Mouse (Mus musculus) spleen, embryonic (tissue): Measurements from ENCODE around the gene Cabs1.

Experiments
- CTCF ChIA-PET: fragments of 350-600 bp; sonication (Branson Sonifier 250); formaldehyde crosslinking; loops from one replicate; lab custom pipeline; 2022; lab: Charles Lee

The Cabs1 gene

DNA sequence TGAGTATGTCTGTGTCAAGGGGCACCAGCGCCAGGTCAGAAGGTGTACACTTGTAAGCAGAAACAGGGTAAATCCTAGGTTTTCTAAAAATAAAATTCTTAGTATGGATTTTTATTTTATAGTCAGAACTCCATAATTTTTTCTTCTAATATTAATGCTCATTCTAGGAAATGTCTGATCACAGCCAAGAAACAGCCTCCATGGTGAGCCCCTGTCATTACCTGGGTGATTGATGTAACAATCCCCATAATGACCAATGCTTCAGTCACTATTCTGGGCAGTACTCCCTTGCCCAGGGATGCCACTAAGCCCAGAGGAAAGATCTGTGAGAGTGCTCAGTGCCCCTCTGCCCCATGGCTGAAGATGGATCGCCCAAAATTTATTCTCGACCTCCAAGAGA, at the start of gene Cabs1:
Gene Cabs1, plus strand, starts transcription at position 301 of the 400 bp plus-strand sequence.
- CTCF ChIA-PET: no interaction called here

DNA sequence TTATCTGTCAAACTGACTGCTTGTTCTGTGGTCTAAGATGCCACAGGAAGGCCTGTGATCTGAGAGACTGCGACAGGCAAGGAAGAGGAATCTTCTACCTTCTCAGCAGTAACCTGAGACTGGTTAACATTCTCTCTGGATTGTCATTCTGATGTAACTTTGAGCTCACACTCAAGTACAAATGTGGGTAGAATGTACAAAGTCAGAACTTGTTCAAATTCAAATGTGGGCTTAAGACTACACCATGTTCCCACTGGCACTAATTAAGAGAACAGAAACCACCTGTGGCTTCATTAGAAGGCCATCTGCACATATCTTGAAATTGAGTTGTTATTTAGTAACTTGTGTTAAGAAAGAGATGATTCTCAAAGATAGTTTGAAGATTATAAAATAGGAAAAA, 47.6 kb upstream of the Cabs1 start:
- CTCF ChIA-PET: no interaction called here

- CTCF ChIA-PET: no interaction called here
Measured at GRCm38 (mm10) chr5:87940752-87941151, 38.5 kb upstream of the Cabs1 start.

- CTCF ChIA-PET: no interaction called here
Measured at GRCm38 (mm10) chr5:87942515-87942914, 36.7 kb upstream of the Cabs1 start.

DNA sequence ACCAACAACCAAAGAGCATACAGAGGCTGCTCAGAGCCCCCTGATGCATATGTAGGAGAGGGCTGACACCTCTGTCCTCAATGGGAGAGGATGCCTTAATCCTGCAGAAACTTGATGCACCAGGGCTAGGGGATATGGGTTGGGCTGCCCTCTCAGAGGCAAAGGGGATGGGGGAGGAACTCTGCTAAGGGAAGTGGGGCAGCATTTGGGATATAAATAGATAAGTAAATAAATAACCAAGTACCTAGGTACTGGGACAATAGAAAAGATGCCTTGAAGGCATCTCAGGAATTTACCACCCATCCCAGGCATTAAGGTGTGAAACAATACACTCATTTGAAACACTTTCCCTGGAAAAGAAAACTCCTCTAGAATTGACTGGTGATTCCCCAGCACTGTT, 27.4 kb upstream of the Cabs1 start:
- CTCF ChIA-PET: no interaction called here

- CTCF ChIA-PET: no interaction called here
Measured at GRCm38 (mm10) chr5:87969201-87969600, 10.0 kb upstream of the Cabs1 start, which contains the start of the genes 2310003L06Rik and Gm28434. Gene 2310003L06Rik, plus strand, starts transcription at chr5:87969459. Gene Gm28434, plus strand, starts transcription at chr5:87969517.

- CTCF ChIA-PET: no interaction called here
Measured at GRCm38 (mm10) chr5:87982468-87983214, 3.4 kb downstream of the Cabs1 start.

DNA sequence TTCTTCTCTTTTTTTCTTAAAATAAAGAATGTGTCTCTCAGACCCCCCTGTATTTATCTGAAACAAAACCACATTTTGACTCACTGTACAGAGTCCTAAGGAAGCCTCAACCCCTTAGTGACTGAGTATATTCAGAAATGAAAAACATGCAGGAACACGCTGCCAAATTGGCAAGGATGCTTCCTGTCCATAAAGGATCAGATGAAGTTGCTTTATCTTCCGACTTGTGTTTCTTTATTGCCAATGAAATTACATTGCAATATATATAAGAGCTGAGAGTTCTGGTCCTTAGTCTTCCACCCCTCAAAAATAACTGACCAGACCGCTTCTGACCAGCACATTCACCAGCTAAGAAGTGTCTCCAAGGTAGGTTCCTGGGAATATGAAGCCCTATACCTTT, 23.0 kb downstream of the Cabs1 start, which contains the start of gene Smr3a:
Gene Smr3a, plus strand, starts transcription at position 301 of the 400 bp plus-strand sequence.
- CTCF ChIA-PET: interaction anchor here (0.7 kb wide), 1 partner anchor 189 kb away, joined by 3 read pairs; no protein-coding TSS in a partner anchor

DNA sequence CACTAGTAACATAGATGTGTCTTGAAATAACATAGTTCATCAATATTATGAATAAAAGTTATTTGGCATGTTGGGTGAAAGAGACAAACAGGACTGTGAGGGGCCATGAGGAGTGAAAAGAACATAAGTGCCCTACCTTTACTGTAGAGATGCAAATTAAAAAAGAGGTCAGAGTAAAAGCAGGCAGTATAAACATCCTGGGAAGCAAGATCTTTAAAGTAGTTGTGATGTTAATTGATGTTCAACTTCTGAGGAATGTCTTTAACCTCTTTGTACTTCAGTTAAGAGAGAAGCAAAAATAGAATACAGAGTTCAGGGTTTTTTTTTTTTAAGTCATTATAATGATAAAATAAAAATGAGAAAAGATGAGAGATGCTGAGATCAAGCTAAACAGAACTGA, 26.0 kb downstream of the Cabs1 start:
- CTCF ChIA-PET: no interaction called here
